Mouse (Mus musculus) heart, embryonic 15.5 days (tissue): ENCODE data around the gene Zfp280d. TPM values are rescaled to one million over a fixed set of nuclear protein-coding genes. Genes with fewer than 3 reads are reported as not detected.
"Not testable (repeated sequence)": the region's sequence is repeated elsewhere in the genome, so short reads cannot be mapped to it uniquely, and the experiment has no call there.

Source experiments
- ATAC-seq: fragments of 200-750 bp; cut with Nextera tagmentation; replicated peaks from 2 replicates; pipeline ENCODE4 v1.8.0; 2017; ENCODE audit warnings: low read depth, moderate TSS enrichment; ENCODE audit not compliant: insufficient number of reproducible peaks, insufficient read depth, low FRiP score
- H3K27ac ChIP-seq: fragments of 300-500 bp; sonication (generic); 2 replicates; pipeline ENCODE4 v1.5.1; 2015; ENCODE audit warnings: mild to moderate bottlenecking, inconsistent platforms
- H3K27me3 ChIP-seq: fragments of 300-500 bp; sonication (generic); 2 replicates; pipeline ENCODE4 v1.6.1; 2015; ENCODE audit warnings: inconsistent platforms
- H3K36me3 ChIP-seq: fragments of 300-500 bp; sonication (generic); 2 replicates; pipeline ENCODE4 v1.6.1; 2015; ENCODE audit warnings: mild to moderate bottlenecking, inconsistent platforms
- H3K4me1 ChIP-seq: fragments of 300-500 bp; sonication (generic); replicated peaks from 2 replicates; pipeline ENCODE4 v1.6.1; 2015; ENCODE audit warnings: inconsistent platforms
- H3K4me2 ChIP-seq: fragments of 300-500 bp; sonication (generic); 2 replicates; pipeline ENCODE4 v1.6.1; 2015; ENCODE audit warnings: inconsistent platforms, mild to moderate bottlenecking, moderate library complexity
- H3K4me3 ChIP-seq: fragments of 300-500 bp; sonication (generic); 2 replicates; pipeline ENCODE4 v1.5.1; 2015; ENCODE audit warnings: mild to moderate bottlenecking, inconsistent platforms
- H3K9ac ChIP-seq: fragments of 300-500 bp; sonication (generic); 2 replicates; pipeline ENCODE4 v1.6.1; 2015; ENCODE audit warnings: mild to moderate bottlenecking, inconsistent platforms
- H3K9me3 ChIP-seq: fragments of 300-500 bp; sonication (generic); replicated peaks from 2 replicates; pipeline ENCODE4 v1.6.1; 2016; ENCODE audit warnings: inconsistent platforms
- WGBS: fragments of 180-500 bp; shearing (Covaris S2); methylation state at CpG from one replicate; pipeline ENCODE4 v1.1.7; 2015; ENCODE audit warnings: mixed read lengths; 5-methylcytosine and 5-hydroxymethylcytosine counted together
- polyA plus RNA-seq: library from polyadenylated mRNA; unstranded; fragments of >200 nt; fragmentation: Nextera tagmentation; extraction: Ambion mirVana; gene quantifications from 2 replicates; pipeline ENCODE4 v1.2.1, GENCODE M21; 2015

The Zfp280d gene
- polyA plus RNA-seq, 1 experiment from 2014 or later = 21.3 TPM

DNA sequence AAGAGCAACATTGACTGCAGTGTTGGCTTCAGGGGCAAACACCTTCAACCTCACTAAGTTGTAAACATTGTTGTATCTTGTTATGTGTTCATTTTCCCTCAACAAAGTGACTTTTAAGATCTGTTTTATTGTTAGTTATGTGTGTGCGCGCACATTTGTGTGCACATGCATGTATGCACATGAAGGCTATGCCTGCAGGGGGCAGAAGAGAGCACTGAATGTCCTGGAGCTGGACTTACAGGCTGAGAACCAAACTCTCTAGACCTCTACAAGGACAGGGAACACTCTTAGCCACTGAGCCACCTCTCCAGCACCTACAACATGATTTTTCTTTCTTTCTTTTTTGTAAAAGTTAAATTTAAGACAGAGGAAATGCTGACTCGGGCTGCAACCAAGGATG, 99.4 kb downstream of the Zfp280d start:
- Histone ChIP-seq H3K4me3 (no peak overlapping the region), H3K9me3 (no peaks in the 10 kb centered on the region), H3K4me1 (no peaks in the 10 kb centered on the region), H3K27ac (no peak overlapping the region), H3K4me2 (no peak overlapping the region), H3K9ac (no peak overlapping the region), H3K27me3 (no peaks in the 10 kb centered on the region), H3K36me3 (no peaks in the 10 kb centered on the region)
- 93% methylated on average over 3 of the region's 3 CpGs for WGBS
- no peak for ATAC-seq

DNA sequence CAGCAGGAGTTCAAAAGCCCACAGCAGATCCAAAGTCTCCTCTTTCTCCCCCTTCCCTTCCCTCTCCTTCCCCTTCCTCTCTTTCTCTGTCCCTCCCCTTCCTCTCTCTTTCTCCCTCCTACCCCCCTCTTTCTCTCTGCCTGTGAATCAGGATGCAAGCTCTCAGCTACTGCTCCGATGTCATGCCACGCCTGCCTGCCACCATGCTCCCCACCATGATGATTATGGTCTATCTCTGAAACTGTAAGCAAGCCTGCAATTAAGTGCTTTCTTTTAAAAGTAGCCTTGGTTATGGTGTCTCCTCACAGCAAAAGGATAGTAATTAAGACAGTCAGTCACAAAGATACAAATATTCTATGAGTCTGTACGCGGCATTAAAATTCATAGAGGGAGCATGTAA, 100.3 kb downstream of the Zfp280d start:
- H3K4me3 ChIP-seq = no peak overlapping the region
- no peaks in the 10 kb centered on the region for H3K9me3 ChIP-seq
- H3K36me3 ChIP-seq = no peaks in the 10 kb centered on the region
- H3K9ac ChIP-seq = no peak overlapping the region
- H3K4me2 ChIP-seq = no peak overlapping the region
- no peaks in the 10 kb centered on the region for H3K4me1 ChIP-seq
- H3K27me3 ChIP-seq = no peaks in the 10 kb centered on the region
- H3K27ac ChIP-seq = no peak overlapping the region
- 70% methylated on average over 4 of the region's 4 CpGs for WGBS
- ATAC-seq = no peak

DNA sequence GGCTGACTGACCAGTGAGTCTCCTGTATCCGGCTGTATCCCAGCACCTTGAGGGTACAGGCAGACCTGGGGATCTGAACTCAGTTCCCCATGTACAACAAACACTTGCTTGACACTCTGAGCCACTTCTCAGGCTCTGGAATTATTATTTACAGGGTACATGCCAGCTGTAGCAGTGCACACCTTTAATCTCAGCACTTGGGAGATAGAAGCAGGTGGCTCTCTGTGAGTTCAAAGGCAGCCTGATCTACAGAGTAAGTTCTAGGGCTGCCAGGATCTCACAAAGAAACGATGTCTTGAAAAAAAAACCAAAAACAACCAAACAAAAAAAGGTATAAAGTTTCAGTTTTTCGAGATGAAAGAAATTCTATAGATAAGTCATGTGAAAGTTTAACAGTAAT, 101.0 kb downstream of the Zfp280d start:
- Histone ChIP-seq H3K27ac (no peak overlapping the region), H3K4me2 (no peak overlapping the region), H3K9me3 (no peaks in the 10 kb centered on the region), H3K27me3 (no peaks in the 10 kb centered on the region), H3K4me1 (no peaks in the 10 kb centered on the region), H3K9ac (no peak overlapping the region), H3K36me3 (no peaks in the 10 kb centered on the region), H3K4me3 (no peak overlapping the region)
- 79% methylated on average over 3 of the region's 3 CpGs for WGBS
- no peak for ATAC-seq

DNA sequence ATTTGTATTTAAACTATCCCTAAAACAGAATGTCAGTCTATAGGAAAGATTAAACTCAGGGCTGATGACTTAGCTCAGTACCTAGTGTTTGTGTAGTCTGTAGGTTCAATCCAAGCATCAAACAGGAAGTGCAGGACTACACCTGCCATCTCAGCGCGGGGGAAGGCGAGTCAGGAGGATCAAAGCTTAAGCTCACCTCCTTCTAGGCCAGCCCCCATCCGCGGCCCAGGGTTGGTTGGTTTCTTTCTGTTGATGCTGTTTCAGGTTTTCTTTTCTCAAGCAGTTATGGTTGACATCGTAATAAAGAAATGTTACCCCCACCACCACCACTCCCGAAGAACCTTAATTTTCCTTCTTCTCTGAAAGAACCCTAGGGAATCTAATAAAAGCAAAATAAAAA, 111.1 kb downstream of the Zfp280d start:
- Histone ChIP-seq H3K27ac (no peak overlapping the region), H3K4me1 (no peaks in the 10 kb centered on the region), H3K9me3 (no peaks in the 10 kb centered on the region), H3K9ac (no peak overlapping the region), H3K27me3 (no peaks in the 10 kb centered on the region), H3K4me3 (no peak overlapping the region), H3K4me2 (no peak overlapping the region), H3K36me3 (no peaks in the 10 kb centered on the region)
- no peak for ATAC-seq
- WGBS = 80% methylated on average over 7 of the region's 7 CpGs

DNA sequence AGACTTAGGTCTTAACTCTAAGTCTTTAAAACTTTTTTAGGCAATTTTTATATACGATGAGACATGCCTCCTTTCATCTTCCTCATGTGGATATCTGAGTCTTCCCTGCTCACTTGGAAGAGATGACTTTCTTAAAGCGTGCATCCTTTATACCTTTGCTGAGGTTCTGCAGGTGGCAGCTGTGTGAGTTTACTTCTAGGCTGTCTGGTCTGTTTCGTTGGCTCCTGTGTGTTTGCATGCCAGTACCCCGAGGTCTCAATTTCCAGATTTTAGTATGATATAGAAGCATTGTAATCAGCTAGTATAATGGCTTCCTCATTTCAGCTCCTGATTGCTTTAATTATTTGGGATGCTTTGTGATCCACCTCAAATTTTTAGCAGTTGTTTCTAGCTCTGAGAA, 114.3 kb downstream of the Zfp280d start:
- Histone ChIP-seq H3K36me3 (no peaks in the 10 kb centered on the region), H3K9ac (no peak overlapping the region), H3K27ac (no peak overlapping the region), H3K27me3 (no peaks in the 10 kb centered on the region), H3K4me3 (no peak overlapping the region), H3K4me1 (0 out of 2 replicates have a peak, but pooled peaks cover 5% of the 10 kb centered on the region), H3K9me3 (no peaks in the 10 kb centered on the region), H3K4me2 (no peak overlapping the region)
- WGBS = 71% methylated on average over 4 of the region's 4 CpGs
- no peak for ATAC-seq

DNA sequence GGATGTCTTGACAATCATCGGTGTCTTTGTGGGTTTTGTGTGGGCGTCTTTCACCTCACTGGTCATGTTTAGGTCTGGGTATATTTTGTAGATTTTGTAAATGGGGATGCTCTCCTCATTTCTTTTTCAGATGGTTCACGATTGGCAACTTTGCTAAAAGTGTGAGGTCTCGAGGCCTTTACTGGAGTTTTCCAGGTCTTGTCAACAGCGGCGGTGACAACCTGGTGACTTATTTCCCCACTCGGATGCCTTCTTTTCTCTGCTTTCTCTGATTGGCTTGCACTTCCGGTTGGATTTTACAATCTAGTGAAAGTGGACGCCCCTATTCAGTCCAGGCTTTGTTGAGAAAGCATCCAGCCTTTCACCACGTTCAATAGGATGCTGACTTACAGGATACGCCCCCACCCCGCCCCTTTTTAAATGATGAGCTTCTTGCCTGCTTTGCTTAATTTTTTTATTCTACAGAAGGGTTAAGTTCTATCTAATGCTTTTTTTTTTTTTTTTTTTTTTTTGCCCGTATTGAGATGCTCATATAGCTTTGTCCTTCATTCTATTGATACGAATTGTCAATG, 114.9 kb downstream of the Zfp280d start:
- no peak overlapping the region for H3K4me3 ChIP-seq
- WGBS = 69% methylated on average over 14 of the region's 14 CpGs
- no peak for ATAC-seq
- no peak overlapping the region for H3K4me2 ChIP-seq
- H3K9ac ChIP-seq = no peak overlapping the region
- 0 out of 2 replicates have a peak, but pooled peaks cover 5% of the 10 kb centered on the region for H3K4me1 ChIP-seq
- no peaks in the 10 kb centered on the region for H3K9me3 ChIP-seq
- no peak overlapping the region for H3K27ac ChIP-seq
- no peaks in the 10 kb centered on the region for H3K36me3 ChIP-seq
- no peaks in the 10 kb centered on the region for H3K27me3 ChIP-seq

DNA sequence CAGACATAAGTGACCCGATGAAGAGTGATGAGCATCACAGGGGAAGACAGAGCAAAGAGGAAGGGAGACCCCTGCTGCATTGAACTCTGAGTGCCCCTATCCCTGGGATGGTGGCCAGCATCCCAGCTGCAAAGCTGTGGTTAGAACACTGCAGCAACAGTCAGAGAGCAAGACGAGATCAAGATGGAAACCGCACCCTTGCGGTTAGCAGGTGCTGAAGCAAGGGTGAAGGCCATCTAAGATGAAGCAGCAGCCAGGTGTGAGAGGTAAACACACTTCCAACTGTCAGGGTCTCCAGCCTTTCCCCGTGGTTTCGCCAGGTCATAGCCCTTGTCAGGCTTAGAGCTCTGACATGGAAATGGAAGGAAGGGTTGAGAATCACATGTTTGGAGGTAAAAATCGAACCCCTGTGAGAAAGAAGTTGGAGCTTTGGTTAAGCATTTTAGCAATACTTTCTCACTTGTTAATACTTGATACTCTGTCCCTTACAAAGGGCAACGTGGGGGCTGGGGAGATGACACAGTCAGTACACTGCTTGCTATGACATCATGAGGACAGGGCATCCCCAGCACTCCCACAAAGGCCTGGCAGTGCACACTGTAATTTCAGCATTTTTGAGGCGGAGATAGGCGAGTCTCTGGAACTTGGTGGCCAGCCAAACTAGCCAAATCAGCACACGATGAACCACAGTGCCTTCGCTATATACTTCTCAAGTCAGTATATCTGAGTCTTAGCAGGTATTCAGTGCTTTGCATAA, 115.8 kb downstream of the Zfp280d start:
- no peaks in the 10 kb centered on the region for H3K27me3 ChIP-seq
- no peak overlapping the region for H3K4me3 ChIP-seq
- no peak for ATAC-seq
- 0 out of 2 replicates have a peak, but pooled peaks cover 5% of the 10 kb centered on the region for H3K4me1 ChIP-seq
- no peak overlapping the region for H3K27ac ChIP-seq
- H3K9ac ChIP-seq = no peak overlapping the region
- no peaks in the 10 kb centered on the region for H3K36me3 ChIP-seq
- 76% methylated on average over 12 of the region's 12 CpGs for WGBS
- H3K4me2 ChIP-seq = no peak overlapping the region
- no peaks in the 10 kb centered on the region for H3K9me3 ChIP-seq

DNA sequence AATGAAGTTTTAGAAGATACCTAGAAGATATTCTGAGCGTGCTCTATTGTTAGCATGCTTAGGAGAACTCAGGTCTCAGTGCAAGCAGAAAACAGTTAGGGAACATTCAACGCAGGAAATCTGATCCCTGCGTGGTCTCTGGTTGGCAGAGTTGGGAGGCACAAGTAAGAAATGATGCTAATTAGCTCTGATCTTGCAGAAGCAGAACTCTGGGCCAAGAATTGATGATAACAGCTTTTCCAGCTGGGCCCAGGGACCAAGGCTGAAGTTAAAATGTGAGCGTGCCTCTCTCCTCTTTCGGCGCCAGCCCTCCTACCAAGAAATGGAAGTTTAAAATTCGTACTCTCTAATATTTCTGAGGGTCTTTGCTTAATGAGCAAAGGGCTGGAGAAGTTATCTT, 118.0 kb downstream of the Zfp280d start:
- no peaks in the 10 kb centered on the region for H3K27me3 ChIP-seq
- whole genome bisulfite sequencing = 71% methylated on average over 7 of the region's 7 CpGs
- no peak overlapping the region for H3K4me2 ChIP-seq
- H3K9ac ChIP-seq = no peak overlapping the region
- no peaks in the 10 kb centered on the region for H3K36me3 ChIP-seq
- no peak for ATAC-seq
- no peaks in the 10 kb centered on the region for H3K9me3 ChIP-seq
- H3K27ac ChIP-seq = no peak overlapping the region
- H3K4me1 ChIP-seq = 0 out of 2 replicates have a peak, but pooled peaks cover 5% of the 10 kb centered on the region
- H3K4me3 ChIP-seq = no peak overlapping the region

DNA sequence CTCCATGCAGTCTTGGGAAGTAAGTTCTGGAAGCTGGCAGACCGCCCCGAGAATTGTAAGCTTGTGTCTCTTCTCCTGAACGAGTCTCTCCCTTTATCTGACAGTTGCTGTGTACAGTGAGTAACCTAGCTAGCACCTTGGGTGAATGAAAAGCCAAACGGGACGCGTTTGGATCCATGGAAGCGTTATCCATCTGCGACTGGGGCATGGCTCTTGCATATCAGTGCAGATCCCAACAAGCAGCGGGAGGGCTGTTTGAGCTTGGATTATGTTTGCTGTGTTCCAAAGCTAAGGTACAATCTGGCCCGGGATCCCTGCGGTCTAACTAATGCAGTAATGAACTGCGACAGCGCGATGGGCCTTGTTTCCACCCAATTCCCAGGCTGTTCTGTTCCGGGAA, 118.6 kb downstream of the Zfp280d start:
- no peak overlapping the region for H3K4me2 ChIP-seq
- H3K9ac ChIP-seq = no peak overlapping the region
- no peak overlapping the region for H3K27ac ChIP-seq
- no peak overlapping the region for H3K4me3 ChIP-seq
- 78% methylated on average over 15 of the region's 15 CpGs for WGBS
- ATAC-seq = no peak
- no peaks in the 10 kb centered on the region for H3K27me3 ChIP-seq
- H3K9me3 ChIP-seq = no peaks in the 10 kb centered on the region
- H3K36me3 ChIP-seq = no peaks in the 10 kb centered on the region
- 0 out of 2 replicates have a peak, but pooled peaks cover 5% of the 10 kb centered on the region for H3K4me1 ChIP-seq

DNA sequence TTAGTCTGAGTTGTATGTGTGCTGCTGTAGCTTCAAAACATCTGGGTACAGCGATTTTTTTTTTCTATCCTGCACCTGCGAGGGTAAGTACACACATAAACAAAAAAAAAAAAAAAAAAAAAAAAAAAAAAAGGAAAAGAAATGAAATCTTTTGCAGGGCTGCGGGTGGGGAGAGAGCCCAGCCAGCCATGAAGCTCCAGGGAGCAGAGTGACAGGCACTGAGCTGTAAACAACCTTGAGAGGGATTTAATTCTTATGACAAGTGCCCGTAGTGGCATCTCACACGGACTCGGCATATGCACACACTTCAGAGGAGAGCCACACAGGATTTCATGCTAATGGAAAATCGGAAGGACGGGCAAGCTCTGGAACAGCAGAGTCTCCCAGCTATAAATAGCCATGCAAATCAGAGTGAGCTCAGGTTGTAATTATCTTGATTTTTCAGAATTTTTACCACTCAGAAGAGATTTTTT, 119.2 kb downstream of the Zfp280d start:
- no peak for ATAC-seq
- Histone ChIP-seq H3K4me2 (peak overlapping the region; percentile 38; the same call in 1 of the 2 replicates), H3K9me3 (no peaks in the 10 kb centered on the region), H3K36me3 (no peaks in the 10 kb centered on the region), H3K4me3 (no peak overlapping the region), H3K4me1 (0 out of 2 replicates have a peak, but pooled peaks cover 5% of the 10 kb centered on the region), H3K27me3 (no peaks in the 10 kb centered on the region), H3K9ac (no peak overlapping the region), H3K27ac (no peak overlapping the region)
- 52% methylated on average over 8 of the region's 8 CpGs for WGBS

DNA sequence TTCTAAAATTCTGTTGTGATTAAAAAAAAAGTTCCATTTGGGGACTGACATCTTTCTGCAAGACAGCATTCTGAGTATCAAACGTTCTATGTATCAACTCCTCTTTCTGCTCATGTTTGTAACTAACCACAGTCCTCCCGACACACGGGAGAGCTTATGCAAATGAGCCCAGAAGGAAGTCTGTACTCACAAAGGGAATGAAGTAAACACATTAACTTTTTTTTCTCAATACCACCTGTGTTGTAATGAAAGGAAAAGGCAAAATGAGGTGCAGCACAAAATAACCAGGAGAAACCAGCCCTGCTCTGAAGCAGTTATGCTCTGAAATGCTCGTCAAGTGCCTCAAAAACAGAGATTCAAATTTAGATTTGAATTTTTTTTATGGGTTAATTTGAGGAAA, 125.5 kb downstream of the Zfp280d start:
- no peak overlapping the region for H3K27ac ChIP-seq
- WGBS = 44% methylated on average over 4 of the region's 4 CpGs
- H3K4me3 ChIP-seq = no peak overlapping the region
- no peak overlapping the region for H3K4me2 ChIP-seq
- H3K4me1 ChIP-seq = no peaks in the 10 kb centered on the region
- no peaks in the 10 kb centered on the region for H3K9me3 ChIP-seq
- no peak overlapping the region for H3K9ac ChIP-seq
- no peaks in the 10 kb centered on the region for H3K36me3 ChIP-seq
- no peak for ATAC-seq
- H3K27me3 ChIP-seq = no peaks in the 10 kb centered on the region

DNA sequence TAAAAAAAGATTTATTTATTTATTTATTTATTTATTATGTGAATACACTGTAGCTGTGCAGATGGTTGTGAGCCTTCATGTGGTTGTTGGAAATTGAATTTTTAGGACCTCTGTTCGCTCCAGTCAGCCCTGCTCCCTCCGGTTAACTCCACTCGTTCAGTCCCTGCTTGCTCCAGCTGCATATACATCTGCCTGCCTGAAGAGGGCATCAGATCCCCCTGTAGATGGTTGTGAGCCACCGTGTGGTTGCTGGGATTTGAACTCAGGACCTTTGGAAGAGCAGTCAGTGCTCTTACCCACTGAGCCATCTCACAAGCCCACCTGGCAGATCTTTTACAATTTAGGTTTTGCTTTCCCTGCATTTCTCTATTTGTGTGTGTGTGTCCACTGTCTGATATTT, 127.1 kb downstream of the Zfp280d start:
- not testable (repeated sequence) for H3K27ac ChIP-seq, ATAC-seq, H3K9me3 ChIP-seq, H3K4me3 ChIP-seq, H3K27me3 ChIP-seq, H3K4me1 ChIP-seq, H3K9ac ChIP-seq, H3K36me3 ChIP-seq, H3K4me2 ChIP-seq
- 58% methylated on average over 4 of the region's 4 CpGs for WGBS
